Comparison of ENCODE assay signal across 13 mouse cellular contexts in genomic region chr9:121302543-121302942, GRCm38 (mm10). TPM values are rescaled to one million over a fixed set of nuclear protein-coding genes. Genes with fewer than 3 reads are reported as not detected.
DNase-seq lines count a peak whose midpoint lies in the region; ATAC-seq and TF ChIP-seq lines count a peak whose summit lies in the region.
"Had no signal": no experiment of that assay in that cellular context is flagged by ENCODE, and none has a peak within 500 bp of the region (broad histone marks: within the 10 kb centered on the region; RNA-seq: fewer than 3 reads in every experiment).

No protein-coding gene starts in this region.

- H3K9ac ChIP-seq in forebrain, embryonic 16.5 days (replicated peaks; ENCODE audit: low read depth, low read length): no peak overlapping the region
- H3K9ac ChIP-seq: hindbrain, embryonic 14.5 days; lung, embryonic 15.5 days had no signal

- peaks cover 32% of the 10 kb centered on the region for H3K36me3 ChIP-seq in forebrain, embryonic 10.5 days (replicated peaks)
- H3K36me3 ChIP-seq in forebrain, embryonic 16.5 days (ENCODE audit: control insufficient read depth, insufficient read depth): no peaks in the 10 kb centered on the region
- H3K36me3 ChIP-seq in embryonic facial prominence, embryonic 10.5 days (replicated peaks): 0 out of 2 replicates have a peak, but pooled peaks cover 2% of the 10 kb centered on the region
- H3K36me3 ChIP-seq: lung, embryonic 15.5 days; neural tube, embryonic 13.5 days had no signal

- 0 out of 2 replicates have a peak, but pooled peaks cover 4% of the 10 kb centered on the region for H3K27me3 ChIP-seq in forebrain, embryonic 10.5 days (ENCODE audit: poor library complexity, severe bottlenecking)
- no peaks in the 10 kb centered on the region for H3K27me3 ChIP-seq in forebrain, embryonic 16.5 days (replicated peaks; ENCODE audit: control insufficient read depth, insufficient read depth, low read length)
- peaks cover 7% of the 10 kb centered on the region for H3K27me3 ChIP-seq in embryonic facial prominence, embryonic 10.5 days (replicated peaks; ENCODE audit: low read depth, poor library complexity, severe bottlenecking)
- H3K27me3 ChIP-seq: lung, embryonic 15.5 days; neural tube, embryonic 13.5 days had no signal

- peak; percentile 50 for TF ChIP-seq CTCF in left cerebral cortex, adult 2 months (IDR thresholded peaks at IDR 0.05)

- no peak for DNase-seq in forebrain, embryonic 10.5 days (ENCODE audit: extremely low spot score, low spot score)
- no peak for DNase-seq in left cerebral cortex, adult 2 months (ENCODE audit: extremely low spot score in 1 of 2, low spot score in 2 of 2)
- no peak for DNase-seq in left cerebral cortex, postnatal 4 days
- peak; percentile 23 for DNase-seq in CD4-positive helper T cell, adult 2 months (ENCODE audit: low read depth, low spot score)
- peak; percentile 56 for DNase-seq in lung, postnatal 10 days
- no peak for DNase-seq in MN1 (ENCODE audit: low spot score)
- no peak for DNase-seq in embryonic facial prominence, embryonic 10.5 days (ENCODE audit: low spot score)
- DNase-seq: gastrocnemius, postnatal 10 days; spleen, adult 18-20 months had no signal

- H3K4me1 ChIP-seq in forebrain, embryonic 10.5 days: peaks cover 98% of the 10 kb centered on the region
- peaks cover 47% of the 10 kb centered on the region for H3K4me1 ChIP-seq in forebrain, embryonic 16.5 days (replicated peaks; ENCODE audit: control insufficient read depth, insufficient read depth, low read length)
- peaks cover 74% of the 10 kb centered on the region for H3K4me1 ChIP-seq in embryonic facial prominence, embryonic 10.5 days

- H3K4me2 ChIP-seq in forebrain, embryonic 16.5 days (ENCODE audit: low read length): no peak overlapping the region
- H3K4me2 ChIP-seq: lung, embryonic 15.5 days had no signal

- H3K27ac ChIP-seq in forebrain, embryonic 10.5 days: peak overlapping the region; percentile 98
- H3K27ac ChIP-seq in forebrain, embryonic 16.5 days (ENCODE audit: low read length): no peak overlapping the region
- H3K27ac ChIP-seq in left cerebral cortex, adult 2 months: no peak overlapping the region
- H3K27ac ChIP-seq in embryonic facial prominence, embryonic 10.5 days (replicated peaks): no peak overlapping the region
- H3K27ac ChIP-seq: lung, embryonic 15.5 days had no signal

- whole genome bisulfite sequencing in forebrain, embryonic 10.5 days: 86% methylated on average over 8 of the region's 8 CpGs
- 90% methylated on average over 7 of the region's 8 CpGs for whole genome bisulfite sequencing in forebrain, embryonic 16.5 days
- 85% methylated on average over 7 of the region's 8 CpGs for WGBS in embryonic facial prominence, embryonic 10.5 days

- H3K9me3 ChIP-seq in forebrain, embryonic 10.5 days: no peaks in the 10 kb centered on the region
- H3K9me3 ChIP-seq in forebrain, embryonic 16.5 days (ENCODE audit: control insufficient read depth, low read length): no peaks in the 10 kb centered on the region
- no peaks in the 10 kb centered on the region for H3K9me3 ChIP-seq in embryonic facial prominence, embryonic 10.5 days
- H3K9me3 ChIP-seq: lung, embryonic 15.5 days; neural tube, embryonic 13.5 days had no signal

- intact Hi-C loops in left cerebral cortex, adult 2 months (cut with DNase I): no loop called here
- intact Hi-C loops in left cerebral cortex, postnatal 4 days (cut with DNase I): no loop called here

- no peak overlapping the region; the same call in 1 of the 2 replicates for H3K4me3 ChIP-seq in forebrain, embryonic 10.5 days
- no peak overlapping the region for H3K4me3 ChIP-seq in forebrain, embryonic 16.5 days (replicated peaks; ENCODE audit: low read length)
- no peak overlapping the region for H3K4me3 ChIP-seq in left cerebral cortex, adult 2 months
- no peak overlapping the region for H3K4me3 ChIP-seq in embryonic facial prominence, embryonic 10.5 days
- H3K4me3 ChIP-seq: lung, embryonic 15.5 days; neural tube, embryonic 13.5 days had no signal

- no peak for ATAC-seq in forebrain, embryonic 16.5 days

RNA-seq across cellular contexts. Expression of gene Trak1, which starts 5.2 kb away (rescaled TPM):
- polyA plus RNA-seq in forebrain, embryonic 10.5 days (2016; fragmentation: Nextera tagmentation; extraction: Ambion mirVana): 24.7 and 27.4 TPM in 2 replicates
- polyA plus RNA-seq in forebrain, embryonic 16.5 days (2015; fragmentation: Nextera tagmentation; extraction: Ambion mirVana): 85.1 and 92.2 TPM in 2 replicates
- total RNA-seq in left cerebral cortex, adult 2 months (2021): 100 to 1,000 TPM; 247 to 298 TPM
- 100 to 1,000 TPM; 208 to 215 TPM for total RNA-seq in left cerebral cortex, postnatal 4 days (2021)
- polyA plus RNA-seq in embryonic facial prominence, embryonic 10.5 days (2016; fragmentation: Nextera tagmentation; extraction: Ambion mirVana): 14.1 and 14.7 TPM in 2 replicates

RNA-seq across cellular contexts. Expression of gene Ulk4, which starts 25.5 kb away (rescaled TPM):
- polyA plus RNA-seq in forebrain, embryonic 10.5 days (2016; fragmentation: Nextera tagmentation; extraction: Ambion mirVana): 156 and 164 TPM in 2 replicates
- 115 and 169 TPM in 2 replicates for polyA plus RNA-seq in forebrain, embryonic 16.5 days (2015; fragmentation: Nextera tagmentation; extraction: Ambion mirVana)
- 1 to 10 TPM; 9.2 to 9.9 TPM for total RNA-seq in left cerebral cortex, adult 2 months (2021)
- 1 to 10 TPM; 7.9 to 8.0 TPM for total RNA-seq in left cerebral cortex, postnatal 4 days (2021)
- polyA plus RNA-seq in embryonic facial prominence, embryonic 10.5 days (2016; fragmentation: Nextera tagmentation; extraction: Ambion mirVana): 140 TPM in 2 replicates

Comparison
In these comparisons a context has a peak if more than half of its experiments do, and no peak if none do; other contexts are left out.
1. DNase-seq: peak in CD4-positive helper T cell, adult 2 months (single experiment) and lung, postnatal 10 days (single experiment); none in forebrain, embryonic 10.5 days (single experiment), left cerebral cortex, adult 2 months (0 of 2), left cerebral cortex, postnatal 4 days (single experiment), MN1 (single experiment) and embryonic facial prominence, embryonic 10.5 days (single experiment).